Mouse (Mus musculus) stomach, postnatal 0 days (tissue): ENCODE measurements at regions not wholly inside any gene's neighbourhood (a gene's known extent, or its start where the extent isn't known, plus 50 kb on each side); places are given as distances from the start of the nearest gene placed in this dataset.

Experiments used
- CTCF ChIP-seq: IDR thresholded peaks from 2 replicates; pipeline ENCODE4 v1.5.1; 2016; ENCODE audit warnings: antibody characterized with exemption, low read depth, mild to moderate bottlenecking, moderate library complexity
- EP300 ChIP-seq: optimal IDR thresholded peaks from 2 replicates; pipeline ENCODE3; 2016; ENCODE audit warnings: antibody characterized with exemption

DNA sequence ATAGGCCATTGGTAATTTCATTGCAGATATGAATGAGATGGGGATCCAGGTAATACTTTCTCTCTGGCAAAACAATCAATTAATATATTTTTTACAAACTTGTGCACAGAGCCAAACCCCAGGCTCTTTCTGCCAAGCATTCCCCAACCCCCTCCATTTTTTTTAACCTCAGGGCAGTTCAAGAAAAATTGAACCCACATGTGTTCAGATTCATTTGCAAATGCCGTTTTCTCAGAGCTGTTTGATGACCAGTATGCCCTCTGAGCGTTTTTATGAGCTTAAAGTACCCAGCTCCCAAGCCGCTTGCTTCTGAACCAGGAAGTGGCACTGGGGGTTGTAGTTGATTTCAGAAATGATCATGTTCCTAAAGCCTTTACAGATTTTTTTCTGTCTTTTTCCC lies 611.4 kb upstream of the Clint1 start:
- no peak for TF ChIP-seq CTCF
- no peak for TF ChIP-seq EP300
